Comparison of ENCODE assay signal across 8 mouse cellular contexts in genomic region chrX:169986519-169987367, GRCm38 (mm10). TPM values are rescaled to one million over a fixed set of nuclear protein-coding genes. Genes with fewer than 3 reads are reported as not detected.
DNase-seq lines count a peak whose midpoint lies in the region; ATAC-seq and TF ChIP-seq lines count a peak whose summit lies in the region.
"Not testable (repeated sequence)": the region's sequence is repeated elsewhere in the genome, so short reads cannot be mapped to it uniquely, and the experiment has no call there.

No protein-coding gene starts in this region.

- H3K27me3 ChIP-seq in Patski; hindbrain, embryonic 13.5 days: not testable (repeated sequence)

- in situ Hi-C loops in Patski (cut with MboI; ENCODE audit: low pct_unique_long_range_greater_than_20kb), result not testable (repeated sequence)

- peaks cover 72% of the 10 kb centered on the region for H3K36me3 ChIP-seq in hindbrain, embryonic 13.5 days

- TF ChIP-seq CTCF in Patski (IDR thresholded peaks at IDR 0.05), result not testable (repeated sequence)

- peak; percentile 61 for ATAC-seq in Patski
- peak; percentile 92 for ATAC-seq in hindbrain, embryonic 13.5 days (ENCODE audit: low FRiP score)

- H3K9me3 ChIP-seq in hindbrain, embryonic 13.5 days, result peaks cover 74% of the 10 kb centered on the region

- H3K4me2 ChIP-seq in hindbrain, embryonic 13.5 days, result peak overlapping the region; percentile 38

- not testable (repeated sequence) for H3K4me1 ChIP-seq in hindbrain, embryonic 13.5 days (replicated peaks)

- peak overlapping the region; percentile 35 for H3K27ac ChIP-seq in hindbrain, embryonic 13.5 days

- 60% methylated on average over 51 of the region's 51 CpGs for WGBS in hindbrain, embryonic 13.5 days

- DNase-seq in Patski (ENCODE audit: low read depth, low spot score), result not testable (repeated sequence)
- peak; percentile 91 to 93 for DNase-seq in cerebellum, postnatal 25 days
- DNase-seq in frontal cortex, postnatal 14 days (ENCODE audit: low spot score in 2 of 2), result peak; percentile 91 to 93
- DNase-seq in layer of hippocampus, postnatal 14 days (ENCODE audit: low spot score in 2 of 2), result peak; percentile 92 to 97
- DNase-seq in lung, postnatal 10 days, result peak; percentile 90
- DNase-seq in ovary, postnatal 10 days (ENCODE audit: low spot score), result peak; percentile 94
- peak; percentile 90 to 92 for DNase-seq in thymus, postnatal 10 days (ENCODE audit: low spot score in 2 of 2)

- POLR2A ChIA-PET in Patski (lab: Charles Lee), result not testable (repeated sequence)

- peak overlapping the region; percentile 26 for H3K4me3 ChIP-seq in hindbrain, embryonic 13.5 days

- CTCF ChIA-PET in Patski (lab: Charles Lee), result not testable (repeated sequence)

- peak overlapping the region; percentile 30; the same call in 1 of the 2 replicates for H3K9ac ChIP-seq in hindbrain, embryonic 13.5 days

RNA-seq across cellular contexts. Expression of gene Gm21887, which starts 22.7 kb away (rescaled TPM):
- polyA plus RNA-seq in Patski (2021), result 110 TPM
- 169 and 177 TPM in 2 replicates for polyA plus RNA-seq in hindbrain, embryonic 13.5 days (2015; fragmentation: Nextera tagmentation; extraction: Ambion mirVana)
- total RNA-seq in layer of hippocampus, postnatal 14 days (2021), result 100 to 1,000 TPM; 225 to 399 TPM
